Mouse (Mus musculus): ENCODE measurements around the gene Gm20388. TPM values are rescaled to one million over a fixed set of nuclear protein-coding genes. Genes with fewer than 3 reads are reported as not detected.
"Not testable (repeated sequence)": the region's sequence is repeated elsewhere in the genome, so short reads cannot be mapped to it uniquely, and the experiment has no call there.

The Gm20388 gene
- polyA plus RNA-seq, 1 experiment: 0.36 TPM

GRCm38 (mm10) chr8:123411781-123412327 lies 3501.2 kb downstream of the Gm20388 start:
- Histone ChIP-seq H3K9me3 (ENCODE audit: control insufficient read depth, low read length) (no peaks in the 10 kb centered on the region), H3K36me3 (ENCODE audit: control insufficient read depth) (no peaks in the 10 kb centered on the region), H3K27me3 (ENCODE audit: control insufficient read depth) (peaks cover 61% of the 10 kb centered on the region), H3K4me1 (ENCODE audit: control insufficient read depth) (peaks cover 77% of the 10 kb centered on the region), H3K4me3 (replicated peaks) (peak overlapping the region; percentile 29)
- no peak for TF ChIP-seq TAL1 (IDR thresholded peaks at IDR 0.05; ENCODE audit: low read length)
- TF ChIP-seq GATA1 (IDR thresholded peaks at IDR 0.05; ENCODE audit: low read length): no peak

DNA sequence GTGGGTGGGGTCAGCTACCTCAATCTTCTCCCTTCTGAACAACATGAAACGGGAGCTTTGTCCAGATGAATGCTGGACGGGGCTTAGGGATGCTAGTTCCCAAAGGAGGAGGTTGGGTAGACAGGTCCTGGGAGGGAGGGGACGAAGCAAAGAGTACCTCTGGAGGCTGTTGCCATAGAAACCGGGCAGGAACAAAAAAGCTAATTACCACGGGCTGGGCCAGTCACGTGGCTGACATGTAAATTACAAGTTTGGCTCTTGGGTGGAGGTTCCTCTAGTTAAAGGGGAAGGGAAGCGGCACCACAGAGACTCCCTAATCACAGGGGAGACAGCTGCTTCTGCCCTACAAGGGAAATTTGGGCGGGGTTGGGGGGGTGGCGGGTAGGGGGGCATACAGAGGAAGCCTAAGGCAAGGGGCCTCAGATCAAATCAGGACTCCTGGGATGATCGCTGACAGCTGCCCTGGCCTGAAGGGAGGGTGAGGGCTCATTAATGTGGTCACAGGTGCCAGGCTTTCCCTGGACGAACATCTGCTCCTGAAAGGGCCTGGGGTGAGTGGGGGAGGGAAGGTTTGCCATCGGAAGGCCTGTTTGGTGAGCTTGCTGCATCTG lies 3502.0 kb downstream of the Gm20388 start:
- H3K4me1 ChIP-seq (ENCODE audit: control insufficient read depth): peaks cover 75% of the 10 kb centered on the region
- H3K4me3 ChIP-seq (replicated peaks): no peak overlapping the region
- H3K9me3 ChIP-seq (ENCODE audit: control insufficient read depth, low read length): no peaks in the 10 kb centered on the region
- H3K36me3 ChIP-seq (ENCODE audit: control insufficient read depth): no peaks in the 10 kb centered on the region
- TF ChIP-seq TAL1 (IDR thresholded peaks at IDR 0.05; ENCODE audit: low read length): no peak
- no peak for TF ChIP-seq GATA1 (IDR thresholded peaks at IDR 0.05; ENCODE audit: low read length)
- peaks cover 60% of the 10 kb centered on the region for H3K27me3 ChIP-seq (ENCODE audit: control insufficient read depth)

GRCm38 (mm10) chr8:123414255-123414654 lies 3503.6 kb downstream of the Gm20388 start:
- Histone ChIP-seq H3K36me3 (ENCODE audit: control insufficient read depth) (no peaks in the 10 kb centered on the region), H3K9me3 (ENCODE audit: control insufficient read depth, low read length) (no peaks in the 10 kb centered on the region), H3K27me3 (ENCODE audit: control insufficient read depth) (peaks cover 48% of the 10 kb centered on the region), H3K4me1 (ENCODE audit: control insufficient read depth) (peaks cover 62% of the 10 kb centered on the region), H3K4me3 (replicated peaks) (no peak overlapping the region)
- TF ChIP-seq GATA1 (IDR thresholded peaks at IDR 0.05; ENCODE audit: low read length) (no peak), TAL1 (IDR thresholded peaks at IDR 0.05; ENCODE audit: low read length) (no peak)

DNA sequence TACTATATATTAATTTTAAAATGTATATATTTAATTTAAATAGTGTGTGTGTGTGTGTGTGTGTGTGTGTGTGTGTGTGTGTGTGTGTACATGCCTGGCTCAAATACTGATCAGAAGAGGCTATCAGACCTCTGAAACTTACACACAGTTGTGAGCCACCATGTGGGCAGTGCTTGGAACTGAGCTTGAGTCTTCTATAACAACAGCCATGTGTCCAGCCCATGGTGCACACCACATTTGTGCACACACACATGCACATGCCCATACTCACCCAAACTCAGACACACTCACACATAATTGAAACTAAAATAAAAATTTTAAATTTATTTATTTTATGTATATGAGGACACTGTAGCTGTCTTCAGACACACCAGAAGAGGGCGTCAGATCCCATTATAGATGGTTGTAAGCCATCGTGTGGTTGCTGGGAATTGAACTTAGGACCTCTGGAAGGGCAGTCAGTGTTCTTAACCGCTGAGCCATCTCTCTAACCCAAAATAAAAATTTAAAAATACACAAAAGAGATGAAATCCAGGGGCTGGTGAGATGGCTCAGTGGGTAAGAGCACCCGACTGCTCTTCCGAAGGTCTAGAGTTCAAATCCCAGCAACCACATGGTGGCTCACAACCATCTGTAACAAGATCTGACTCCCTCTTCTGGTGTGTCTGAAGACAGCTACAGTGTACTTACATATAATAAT lies 3504.5 kb downstream of the Gm20388 start:
- H3K27me3 ChIP-seq (ENCODE audit: control insufficient read depth): peaks cover 39% of the 10 kb centered on the region
- not testable (repeated sequence) for H3K4me3 ChIP-seq (replicated peaks); H3K9me3 ChIP-seq (ENCODE audit: control insufficient read depth, low read length); H3K36me3 ChIP-seq (ENCODE audit: control insufficient read depth)
- H3K4me1 ChIP-seq (ENCODE audit: control insufficient read depth): peaks cover 53% of the 10 kb centered on the region

GRCm38 (mm10) chr8:123415967-123416943 lies 3505.6 kb downstream of the Gm20388 start:
- H3K4me1 ChIP-seq (ENCODE audit: control insufficient read depth): peaks cover 43% of the 10 kb centered on the region
- H3K27me3 ChIP-seq (ENCODE audit: control insufficient read depth): peaks cover 28% of the 10 kb centered on the region
- no peak overlapping the region for H3K4me3 ChIP-seq (replicated peaks)

GRCm38 (mm10) chr8:123416944-123417555 lies 3506.4 kb downstream of the Gm20388 start:
- Histone ChIP-seq H3K36me3 (ENCODE audit: control insufficient read depth) (no peaks in the 10 kb centered on the region), H3K4me1 (ENCODE audit: control insufficient read depth) (peaks cover 39% of the 10 kb centered on the region), H3K9me3 (ENCODE audit: control insufficient read depth, low read length) (no peaks in the 10 kb centered on the region), H3K4me3 (replicated peaks) (no peak overlapping the region), H3K27me3 (ENCODE audit: control insufficient read depth) (peaks cover 20% of the 10 kb centered on the region)
- no peak for TF ChIP-seq TAL1 (IDR thresholded peaks at IDR 0.05; ENCODE audit: low read length)
- TF ChIP-seq GATA1 (IDR thresholded peaks at IDR 0.05; ENCODE audit: low read length): no peak

More at GRCm38 (mm10) chr8:123415967-123416943, 3505.6 kb downstream of the Gm20388 start:
- TF ChIP-seq GATA1 (IDR thresholded peaks at IDR 0.05; ENCODE audit: low read length) (no peak), TAL1 (IDR thresholded peaks at IDR 0.05; ENCODE audit: low read length) (no peak)
- H3K36me3 ChIP-seq (ENCODE audit: control insufficient read depth): no peaks in the 10 kb centered on the region
- no peaks in the 10 kb centered on the region for H3K9me3 ChIP-seq (ENCODE audit: control insufficient read depth, low read length)

DNA sequence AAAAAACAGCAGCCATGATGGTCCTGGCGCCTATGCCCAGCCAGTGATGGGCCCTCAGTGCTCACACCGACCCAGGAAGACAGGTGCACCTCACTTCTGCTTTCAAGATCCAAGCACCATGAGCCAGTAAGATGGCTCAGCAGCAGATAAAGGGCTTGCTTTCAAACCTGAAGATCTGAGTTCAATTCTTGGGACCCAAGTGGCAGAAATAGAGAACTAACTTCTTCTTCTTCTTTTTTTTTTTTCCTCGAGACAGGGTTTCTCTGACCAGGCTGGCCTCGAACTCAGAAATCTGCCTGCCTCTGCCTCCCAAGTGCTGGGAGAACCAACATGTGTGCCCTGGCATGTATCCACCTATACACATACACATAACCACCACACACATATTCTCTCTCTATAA lies 3509.1 kb downstream of the Gm20388 start:
- Histone ChIP-seq H3K9me3 (ENCODE audit: control insufficient read depth, low read length) (no peaks in the 10 kb centered on the region), H3K4me1 (ENCODE audit: control insufficient read depth) (peaks cover 27% of the 10 kb centered on the region), H3K4me3 (replicated peaks) (no peak overlapping the region), H3K36me3 (ENCODE audit: control insufficient read depth) (no peaks in the 10 kb centered on the region), H3K27me3 (ENCODE audit: control insufficient read depth) (no peaks in the 10 kb centered on the region; the same call in 1 of the 2 replicates)
- TF ChIP-seq TAL1 (IDR thresholded peaks at IDR 0.05; ENCODE audit: low read length) (no peak), GATA1 (IDR thresholded peaks at IDR 0.05; ENCODE audit: low read length) (no peak)

DNA sequence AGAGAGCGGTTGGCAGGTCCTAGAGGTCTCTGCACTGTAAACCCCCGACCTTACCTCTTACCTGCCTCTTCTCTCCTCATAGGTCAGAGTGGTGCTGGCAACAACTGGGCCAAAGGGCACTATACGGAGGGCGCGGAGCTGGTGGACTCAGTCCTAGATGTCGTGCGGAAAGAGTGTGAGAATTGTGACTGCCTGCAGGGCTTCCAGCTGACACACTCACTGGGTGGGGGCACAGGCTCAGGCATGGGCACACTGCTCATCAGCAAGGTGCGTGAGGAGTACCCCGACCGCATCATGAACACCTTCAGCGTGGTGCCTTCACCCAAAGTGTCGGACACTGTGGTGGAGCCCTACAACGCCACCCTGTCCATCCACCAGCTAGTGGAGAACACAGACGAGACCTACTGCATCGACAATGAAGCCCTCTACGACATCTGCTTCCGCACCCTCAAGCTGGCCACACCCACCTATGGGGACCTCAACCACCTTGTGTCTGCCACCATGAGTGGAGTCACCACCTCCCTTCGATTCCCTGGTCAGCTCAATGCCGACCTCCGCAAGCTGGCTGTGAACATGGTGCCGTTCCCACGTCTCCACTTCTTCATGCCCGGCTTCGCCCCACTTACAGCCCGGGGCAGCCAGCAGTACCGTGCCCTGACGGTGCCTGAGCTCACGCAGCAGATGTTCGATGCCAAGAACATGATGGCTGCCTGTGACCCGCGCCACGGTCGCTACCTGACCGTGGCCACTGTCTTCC lies 3510.1 kb downstream of the Gm20388 start:
- TF ChIP-seq TAL1 (IDR thresholded peaks at IDR 0.05; ENCODE audit: low read length) (no peak), GATA1 (IDR thresholded peaks at IDR 0.05; ENCODE audit: low read length) (no peak)
- Histone ChIP-seq H3K36me3 (ENCODE audit: control insufficient read depth) (no peaks in the 10 kb centered on the region), H3K27me3 (ENCODE audit: control insufficient read depth) (no peaks in the 10 kb centered on the region; the same call in 1 of the 2 replicates)

More for the DNA sequence above, 3510.1 kb downstream of the Gm20388 start:
- Histone ChIP-seq H3K9me3 (ENCODE audit: control insufficient read depth, low read length) (no peaks in the 10 kb centered on the region), H3K4me3 (replicated peaks) (no peak overlapping the region), H3K4me1 (ENCODE audit: control insufficient read depth) (peaks cover 27% of the 10 kb centered on the region)

All from erythroblast, embryonic 14.5 days (primary cell).